Mouse (Mus musculus): ENCODE results near the gene Prom1. TPM values are rescaled to one million over a fixed set of nuclear protein-coding genes. Genes with fewer than 3 reads are reported as not detected.
A peak's percentile ranks its signal among the peaks of the same experiment; 100 is the strongest.

The Prom1 gene
- polyA plus RNA-seq, 1 experiment from 2014 or later = 120 TPM

DNA sequence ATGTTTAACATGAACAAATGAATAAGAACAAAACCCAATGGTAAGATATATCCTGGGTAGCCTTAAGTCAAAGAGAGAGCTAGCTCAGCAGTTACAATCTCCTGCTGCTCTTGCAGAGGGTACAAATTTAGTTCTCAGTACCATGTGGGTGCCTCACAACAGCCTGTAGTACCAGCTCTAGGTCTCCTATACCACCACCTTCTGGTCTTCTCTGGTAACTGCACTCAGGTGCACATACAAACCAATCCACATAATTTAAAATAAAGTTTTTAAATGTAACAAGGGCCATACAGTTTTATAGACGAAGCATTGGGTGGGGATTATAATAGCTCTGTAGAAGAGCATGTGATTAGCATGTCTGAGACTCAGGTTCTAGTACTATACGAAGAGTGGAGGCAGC is 2.3 kb upstream of the Prom1 start:
- 92% methylated on average over 2 of the region's 2 CpGs for WGBS
- Histone ChIP-seq H3K27me3 (ENCODE audit: low read depth, poor library complexity, severe bottlenecking) (no peaks in the 10 kb centered on the region), H3K4me3 (no peak overlapping the region), H3K27ac (no peak overlapping the region), H3K4me1 (peaks cover 27% of the 10 kb centered on the region), H3K9me3 (replicated peaks) (no peaks in the 10 kb centered on the region), H3K36me3 (no peaks in the 10 kb centered on the region)
- DNase-seq (ENCODE audit: low spot score) = no peak

DNA sequence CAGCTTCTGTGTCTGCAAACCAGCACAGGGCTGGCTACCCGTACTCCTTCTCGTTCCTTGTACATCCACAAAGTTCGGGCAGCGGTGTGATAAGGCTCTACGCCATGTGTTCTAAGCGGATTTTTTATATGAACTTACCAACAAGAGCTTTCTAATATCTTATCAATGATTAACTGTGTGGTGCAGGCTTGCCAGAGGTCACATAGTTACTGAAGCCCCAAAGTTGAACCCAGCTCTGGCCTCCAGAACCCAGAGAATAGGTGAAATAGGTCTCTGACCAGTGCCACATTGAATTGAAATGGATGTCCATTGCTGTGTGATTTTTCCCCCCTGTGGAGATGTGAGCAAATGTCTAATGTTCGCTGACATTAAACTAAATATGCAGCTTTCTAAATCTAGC is 1.3 kb upstream of the Prom1 start:
- WGBS = 94% methylated on average over 7 of the region's 7 CpGs
- Histone ChIP-seq H3K4me1 (peaks cover 29% of the 10 kb centered on the region), H3K27me3 (ENCODE audit: low read depth, poor library complexity, severe bottlenecking) (no peaks in the 10 kb centered on the region), H3K27ac (no peak overlapping the region; the same call in 1 of the 2 replicates), H3K4me3 (no peak overlapping the region), H3K36me3 (peaks cover 7% of the 10 kb centered on the region; the same call in 1 of the 2 replicates), H3K9me3 (replicated peaks) (no peaks in the 10 kb centered on the region)
- DNase-seq (ENCODE audit: low spot score) = no peak

DNA sequence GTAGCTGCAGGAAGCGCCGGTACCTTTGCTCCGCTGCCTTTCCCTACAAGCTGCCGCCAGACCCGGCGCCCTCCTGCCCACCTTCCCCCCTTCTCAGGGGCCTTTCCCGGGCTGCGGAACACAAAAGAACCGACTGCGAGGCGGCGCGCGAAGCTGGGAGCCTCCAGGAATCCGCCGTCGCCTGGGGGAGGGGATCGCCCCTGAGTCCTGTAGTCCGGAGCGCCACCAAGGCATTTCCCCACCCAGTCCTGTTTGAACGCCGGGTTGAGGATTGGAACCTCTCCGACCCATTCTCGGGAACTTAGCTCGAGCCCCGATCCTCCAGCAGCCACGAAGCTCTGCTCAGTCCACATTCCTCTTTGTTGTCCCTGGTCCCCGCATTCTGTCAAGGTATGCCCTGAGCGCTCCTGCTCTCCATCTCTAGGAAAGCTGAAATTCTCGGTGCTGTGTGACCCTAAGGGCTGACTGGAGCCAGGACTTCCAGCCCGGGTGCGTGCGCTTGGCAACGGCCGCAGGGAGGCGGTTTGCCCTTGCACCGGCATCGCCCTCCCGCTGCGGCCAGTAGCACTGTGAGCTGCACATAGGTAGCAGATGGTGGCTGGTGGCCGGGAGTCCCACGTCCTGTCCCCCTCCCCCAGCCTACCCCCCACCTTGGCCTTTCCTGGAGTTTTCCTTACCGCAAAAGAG is 1.1 kb downstream of the Prom1 start:
- under 1% methylated on average over 43 of the region's 43 CpGs for WGBS
- Histone ChIP-seq H3K4me1 (peaks cover 32% of the 10 kb centered on the region), H3K27ac (peak overlapping the region; percentile 99), H3K36me3 (peaks cover 16% of the 10 kb centered on the region), H3K9me3 (replicated peaks) (no peaks in the 10 kb centered on the region), H3K27me3 (ENCODE audit: low read depth, poor library complexity, severe bottlenecking) (no peaks in the 10 kb centered on the region), H3K4me3 (peak overlapping the region; percentile 78)
- peak; percentile 86 for DNase-seq (ENCODE audit: low spot score)

DNA sequence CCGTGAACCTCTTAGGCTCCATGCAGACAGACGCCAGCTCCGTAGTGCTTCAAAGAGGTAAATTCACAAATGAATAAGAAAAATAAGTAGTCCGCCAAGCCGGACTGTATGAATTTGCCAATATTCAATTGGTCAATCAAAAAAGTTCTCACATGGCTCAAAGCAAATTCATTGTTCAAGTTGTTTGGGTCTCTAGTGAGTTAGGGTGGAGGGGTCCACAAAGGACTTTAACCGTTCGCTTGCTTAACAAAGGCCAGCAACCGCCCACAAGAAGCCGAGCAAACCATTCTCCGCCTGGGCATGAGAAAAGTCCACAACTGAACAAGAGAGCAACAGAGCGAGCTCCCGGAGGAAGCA is 1.7 kb downstream of the Prom1 start:
- H3K36me3 ChIP-seq = peaks cover 16% of the 10 kb centered on the region
- H3K9me3 ChIP-seq (replicated peaks) = no peaks in the 10 kb centered on the region
- DNase-seq (ENCODE audit: low spot score) = peak; percentile 49
- H3K4me1 ChIP-seq = peaks cover 30% of the 10 kb centered on the region
- H3K27me3 ChIP-seq (ENCODE audit: low read depth, poor library complexity, severe bottlenecking) = no peaks in the 10 kb centered on the region
- peak overlapping the region; percentile 78 for H3K4me3 ChIP-seq
- peak overlapping the region; percentile 99 for H3K27ac ChIP-seq
- 7% methylated on average over 12 of the region's 12 CpGs for WGBS

DNA sequence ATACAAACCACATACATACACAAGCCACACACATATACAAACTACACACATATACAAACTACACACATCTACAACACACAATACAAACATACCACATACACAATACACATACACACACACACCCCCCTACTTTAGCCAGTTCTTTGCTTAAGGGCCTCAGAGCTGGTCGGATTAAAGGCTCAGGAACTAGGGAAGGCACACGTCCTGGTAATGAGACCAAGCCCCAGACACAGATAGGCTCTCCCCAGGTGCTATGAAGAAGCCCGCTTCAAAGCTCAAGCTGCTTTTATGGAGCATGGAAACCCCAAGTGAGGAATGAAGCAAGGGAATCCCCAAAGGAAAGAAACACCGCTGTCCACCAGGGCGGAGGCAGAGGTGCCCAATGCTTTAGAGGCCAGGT is 4.8 kb downstream of the Prom1 start:
- WGBS = 80% methylated on average over 5 of the region's 5 CpGs
- H3K9me3 ChIP-seq (replicated peaks) = no peaks in the 10 kb centered on the region
- H3K27me3 ChIP-seq (ENCODE audit: low read depth, poor library complexity, severe bottlenecking) = no peaks in the 10 kb centered on the region
- DNase-seq (ENCODE audit: low spot score) = no peak
- H3K4me1 ChIP-seq = peaks cover 19% of the 10 kb centered on the region
- H3K36me3 ChIP-seq = peaks cover 48% of the 10 kb centered on the region
- no peak overlapping the region for H3K27ac ChIP-seq
- H3K4me3 ChIP-seq = no peak overlapping the region

DNA sequence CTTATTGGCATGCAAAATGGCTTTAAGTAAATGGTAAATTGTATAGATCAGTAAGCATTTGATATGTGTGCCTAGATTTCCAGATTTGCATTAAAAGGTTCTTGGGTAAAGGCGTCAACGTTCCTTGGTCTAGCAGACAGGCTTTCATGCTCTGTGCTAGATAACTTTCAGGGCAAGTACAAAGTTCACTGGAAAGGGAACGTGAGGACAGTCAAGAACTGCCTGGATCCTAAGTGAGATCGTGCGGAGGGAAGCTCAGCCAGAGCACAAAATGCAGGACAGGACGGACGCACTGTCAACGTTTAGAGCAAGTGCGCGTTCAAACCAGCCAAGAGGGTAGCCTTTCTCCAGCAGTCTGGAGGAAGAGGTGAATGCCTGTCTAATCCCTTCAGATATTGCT is 5.7 kb downstream of the Prom1 start:
- WGBS = 91% methylated on average over 10 of the region's 10 CpGs
- H3K27me3 ChIP-seq (ENCODE audit: low read depth, poor library complexity, severe bottlenecking) = no peaks in the 10 kb centered on the region
- no peak overlapping the region for H3K27ac ChIP-seq
- DNase-seq (ENCODE audit: low spot score) = no peak
- H3K36me3 ChIP-seq = peaks cover 57% of the 10 kb centered on the region
- H3K9me3 ChIP-seq (replicated peaks) = no peaks in the 10 kb centered on the region
- no peak overlapping the region for H3K4me3 ChIP-seq
- H3K4me1 ChIP-seq = peaks cover 13% of the 10 kb centered on the region

DNA sequence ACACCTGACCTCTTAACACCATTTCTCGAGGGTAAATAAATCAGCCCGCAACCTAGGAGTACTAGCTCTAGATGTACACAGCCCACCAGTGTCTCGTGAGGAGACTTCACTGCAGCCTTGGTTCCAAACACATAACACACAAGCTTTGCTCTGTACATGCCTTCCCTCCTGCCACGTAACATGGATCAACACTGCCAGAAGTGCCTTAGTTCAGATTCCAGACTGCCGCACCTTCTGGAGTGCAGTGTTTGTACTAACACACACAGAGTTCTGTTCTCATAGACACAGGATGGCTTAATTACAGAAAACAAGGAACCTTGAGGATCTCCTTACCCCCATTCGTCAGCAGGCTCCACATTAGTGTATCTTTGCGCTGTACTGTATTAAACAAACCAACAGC is 6.1 kb downstream of the Prom1 start:
- WGBS = 93% methylated on average over 7 of the region's 7 CpGs
- peaks cover 61% of the 10 kb centered on the region for H3K36me3 ChIP-seq

DNA sequence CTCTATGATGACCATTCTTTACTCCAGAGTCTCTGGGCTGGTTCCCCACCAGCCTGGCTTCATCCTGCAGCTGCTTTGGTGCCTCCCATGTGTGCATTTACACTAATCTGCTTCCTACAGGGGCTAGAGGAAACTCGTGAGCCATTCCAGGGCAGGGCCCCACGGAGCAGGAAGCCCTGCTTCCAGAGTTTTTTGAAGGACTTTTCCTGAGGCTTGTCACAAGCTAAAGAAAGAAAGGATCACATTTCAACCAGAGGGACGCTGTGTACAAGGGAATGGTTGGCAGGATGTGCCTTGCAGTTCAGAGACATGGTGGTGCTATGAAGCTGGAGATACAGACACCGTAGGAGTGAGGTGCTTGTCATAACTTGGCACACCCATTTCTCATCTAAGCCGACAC is 14.8 kb downstream of the Prom1 start:
- H3K36me3 ChIP-seq = peaks cover 91% of the 10 kb centered on the region
- 0 out of 2 replicates have a peak overlapping the region, but pooled peaks have one; percentile 39 for H3K27ac ChIP-seq
- 56% methylated on average over 5 of the region's 5 CpGs for WGBS
- H3K4me1 ChIP-seq = peaks cover 12% of the 10 kb centered on the region
- H3K9me3 ChIP-seq (replicated peaks) = no peaks in the 10 kb centered on the region
- no peak overlapping the region for H3K4me3 ChIP-seq
- no peaks in the 10 kb centered on the region for H3K27me3 ChIP-seq (ENCODE audit: low read depth, poor library complexity, severe bottlenecking)
- DNase-seq (ENCODE audit: low spot score) = no peak

More for the DNA sequence above, 6.1 kb downstream of the Prom1 start:
- Histone ChIP-seq H3K4me3 (no peak overlapping the region), H3K4me1 (peaks cover 13% of the 10 kb centered on the region), H3K27ac (no peak overlapping the region), H3K9me3 (replicated peaks) (no peaks in the 10 kb centered on the region), H3K27me3 (ENCODE audit: low read depth, poor library complexity, severe bottlenecking) (no peaks in the 10 kb centered on the region)
- DNase-seq (ENCODE audit: low spot score) = no peak

DNA sequence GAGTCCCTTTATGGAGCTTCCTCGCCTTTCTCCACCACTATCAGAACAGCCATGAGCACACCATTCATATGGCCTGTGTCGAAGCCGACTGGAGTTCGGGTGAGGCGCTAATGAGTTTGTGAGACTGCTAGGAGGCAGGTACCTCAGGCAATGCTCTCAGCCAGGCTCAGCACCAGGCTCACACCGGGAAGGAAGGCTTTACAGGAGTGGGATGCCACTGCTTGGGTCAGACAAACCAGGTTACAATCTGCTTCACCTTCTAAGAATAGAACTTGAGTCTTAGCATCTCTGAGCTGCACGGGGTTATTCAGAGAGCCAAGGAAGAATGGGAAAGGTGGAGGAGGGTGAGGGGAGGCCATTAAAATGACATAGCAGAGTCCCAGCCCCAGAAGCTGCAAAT is 16.0 kb downstream of the Prom1 start:
- Histone ChIP-seq H3K27ac (no peak overlapping the region), H3K27me3 (ENCODE audit: low read depth, poor library complexity, severe bottlenecking) (no peaks in the 10 kb centered on the region), H3K4me3 (no peak overlapping the region), H3K4me1 (peaks cover 17% of the 10 kb centered on the region), H3K9me3 (replicated peaks) (no peaks in the 10 kb centered on the region), H3K36me3 (peaks cover 90% of the 10 kb centered on the region)
- WGBS = 88% methylated on average over 7 of the region's 7 CpGs
- DNase-seq (ENCODE audit: low spot score) = no peak

DNA sequence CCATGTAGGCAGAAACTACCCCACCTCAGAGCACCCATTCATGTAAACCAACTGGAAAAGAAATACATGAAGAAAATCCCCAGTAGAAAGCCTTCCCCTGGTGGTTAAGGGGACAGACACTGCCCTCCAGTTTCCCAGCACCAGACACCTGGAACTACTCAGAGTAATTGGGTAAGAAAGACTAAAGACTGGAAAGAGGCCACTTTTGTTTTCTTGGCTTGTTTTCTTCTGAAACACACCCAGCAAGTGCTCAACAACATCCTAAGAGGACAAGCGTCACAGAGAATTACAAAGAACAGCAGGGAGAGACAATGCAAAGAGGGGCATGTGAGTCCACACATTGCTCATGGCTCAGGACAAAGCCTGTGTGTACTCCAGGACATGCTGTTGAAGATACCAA is 20.7 kb downstream of the Prom1 start:
- H3K36me3 ChIP-seq = peaks cover 74% of the 10 kb centered on the region

DNA sequence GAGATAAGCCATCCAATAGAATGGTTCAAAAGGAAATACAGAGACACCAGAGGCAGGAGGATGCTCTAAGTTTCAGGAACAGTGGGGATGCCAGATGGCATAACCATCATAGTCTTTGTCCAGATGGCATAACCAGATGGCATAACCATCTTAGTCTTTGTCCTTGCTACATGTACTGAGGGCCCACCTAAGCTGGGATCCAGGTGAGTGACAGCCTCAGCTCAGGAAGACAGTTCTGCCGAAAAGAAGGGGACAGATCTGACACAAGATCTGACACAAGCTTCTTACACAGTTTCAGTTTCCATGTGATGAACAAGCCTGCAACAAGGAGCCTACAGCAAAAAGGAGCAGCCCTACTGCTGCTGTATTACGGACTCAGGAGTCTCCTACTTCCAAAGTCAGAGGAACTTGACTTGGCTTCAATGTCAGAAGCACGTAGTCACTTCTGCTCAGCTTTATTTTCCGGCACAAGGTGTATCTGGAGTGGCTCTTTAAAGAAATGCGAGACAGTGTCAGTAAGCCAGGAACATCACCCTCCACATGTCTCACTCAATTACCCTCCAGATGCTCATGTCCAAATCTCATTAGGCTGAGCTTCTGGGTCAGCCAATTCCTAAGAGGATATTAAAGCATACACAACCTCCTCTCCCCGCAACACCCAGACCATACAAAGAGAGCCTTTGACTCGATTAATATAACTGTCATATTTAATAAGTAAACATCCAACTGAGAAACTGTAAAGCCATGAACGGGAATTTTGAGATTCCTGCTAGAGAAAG is 21.4 kb downstream of the Prom1 start:
- DNase-seq (ENCODE audit: low spot score) = no peak
- Histone ChIP-seq H3K27me3 (ENCODE audit: low read depth, poor library complexity, severe bottlenecking) (no peaks in the 10 kb centered on the region), H3K4me1 (peaks cover 16% of the 10 kb centered on the region), H3K4me3 (no peak overlapping the region), H3K27ac (no peak overlapping the region), H3K9me3 (replicated peaks) (no peaks in the 10 kb centered on the region), H3K36me3 (peaks cover 67% of the 10 kb centered on the region)
- WGBS = 88% methylated on average over 8 of the region's 8 CpGs

More for the DNA sequence above, 20.7 kb downstream of the Prom1 start:
- DNase-seq (ENCODE audit: low spot score) = no peak
- 63% methylated on average over 1 of the region's 1 CpGs for WGBS
- Histone ChIP-seq H3K9me3 (replicated peaks) (no peaks in the 10 kb centered on the region), H3K4me1 (peaks cover 16% of the 10 kb centered on the region), H3K27me3 (ENCODE audit: low read depth, poor library complexity, severe bottlenecking) (no peaks in the 10 kb centered on the region), H3K4me3 (no peak overlapping the region), H3K27ac (0 out of 2 replicates have a peak overlapping the region, but pooled peaks have one; percentile 42)

DNA sequence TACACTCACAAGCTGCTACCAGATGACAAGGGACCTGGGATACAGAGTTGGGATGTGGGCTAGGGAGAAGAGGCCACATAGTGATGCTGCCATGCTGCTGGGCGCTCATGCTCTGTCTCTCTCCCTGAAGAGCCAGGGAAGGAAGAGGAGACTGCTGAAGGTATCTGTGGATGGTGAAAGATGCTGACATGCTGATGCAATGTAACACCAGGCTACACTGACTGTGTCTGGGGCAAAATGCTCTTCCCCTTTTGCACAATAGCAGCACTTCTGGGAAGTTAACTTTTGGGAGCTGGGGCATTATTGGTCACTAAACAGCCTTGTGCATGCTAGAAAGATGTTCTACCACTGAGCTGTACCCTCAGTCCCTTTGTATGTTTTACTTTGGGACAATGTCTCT is 26.4 kb downstream of the Prom1 start:
- Histone ChIP-seq H3K27ac (no peak overlapping the region), H3K4me1 (peaks cover 24% of the 10 kb centered on the region), H3K36me3 (peaks cover 25% of the 10 kb centered on the region), H3K27me3 (ENCODE audit: low read depth, poor library complexity, severe bottlenecking) (no peaks in the 10 kb centered on the region), H3K9me3 (replicated peaks) (no peaks in the 10 kb centered on the region), H3K4me3 (no peak overlapping the region)
- WGBS = 100% methylated on average over 1 of the region's 1 CpGs
- DNase-seq (ENCODE audit: low spot score) = no peak

DNA sequence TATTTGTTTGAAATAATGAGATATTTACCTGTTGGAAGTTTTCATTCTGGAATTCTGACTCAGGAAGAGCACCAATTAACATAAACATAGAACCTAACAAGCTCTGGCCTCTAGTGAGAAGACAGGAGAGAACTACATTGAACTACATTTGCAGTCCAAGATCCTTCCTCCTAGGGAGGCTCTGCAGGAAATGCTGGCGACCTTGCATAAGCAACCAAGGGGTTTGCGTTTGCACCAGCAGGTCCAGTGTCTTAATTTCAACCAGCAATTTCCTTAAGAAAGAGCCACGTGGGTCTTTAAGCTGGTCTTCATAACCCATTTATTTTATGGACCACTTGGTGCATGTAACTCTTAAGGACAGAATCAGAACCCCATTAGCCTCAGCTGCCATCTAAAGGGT is 28.2 kb downstream of the Prom1 start:
- no peak overlapping the region for H3K27ac ChIP-seq
- H3K4me3 ChIP-seq = no peak overlapping the region
- DNase-seq (ENCODE audit: low spot score) = no peak
- H3K27me3 ChIP-seq (ENCODE audit: low read depth, poor library complexity, severe bottlenecking) = no peaks in the 10 kb centered on the region
- peaks cover 17% of the 10 kb centered on the region for H3K36me3 ChIP-seq
- peaks cover 19% of the 10 kb centered on the region for H3K4me1 ChIP-seq
- WGBS = 82% methylated on average over 3 of the region's 3 CpGs
- H3K9me3 ChIP-seq (replicated peaks) = no peaks in the 10 kb centered on the region
